Mouse (Mus musculus) lung, adult 2 months (tissue): ENCODE measurements around the gene Acad12.

Experiments
- CTCF ChIP-seq: fragments of 200-500 bp; IDR thresholded peaks from 2 replicates; pipeline ENCODE4 v1.5.1; 2011; ENCODE audit warnings: mild to moderate bottlenecking, low read length, control low read depth; ENCODE audit not compliant: insufficient read depth
- POLR2A ChIP-seq: fragments of 200-500 bp; IDR thresholded peaks from 2 replicates; pipeline ENCODE4 v1.6.1; 2011; ENCODE audit warnings: low read depth, mild to moderate bottlenecking, control low read depth, low read length, borderline replicate concordance; ENCODE audit errors: extremely low read depth

GRCm38 (mm10) chr5:121649134-121649533 is 30.4 kb upstream of the Acad12 start:
- TF ChIP-seq CTCF (no peak), POLR2A (no peak)
